ENCODE assay signal across 9 mouse cellular contexts in genomic region chr4:83307686-83308469, GRCm38 (mm10). TPM values are rescaled to one million over a fixed set of nuclear protein-coding genes. Genes with fewer than 3 reads are reported as not detected.
DNase-seq lines count a peak whose midpoint lies in the region; TF ChIP-seq lines count a peak whose summit lies in the region.
"Had no signal": no experiment of that assay in that cellular context is flagged by ENCODE, and none has a peak within 500 bp of the region (broad histone marks: within the 10 kb centered on the region; RNA-seq: fewer than 3 reads in every experiment).

No protein-coding gene starts in this region.

- no peak overlapping the region for H3K27ac ChIP-seq in cerebellum, adult 2 months (ENCODE audit: insufficient read depth, low read length)
- H3K27ac ChIP-seq: hindbrain, embryonic 12.5 days had no signal

- no peak for TF ChIP-seq CTCF in cerebellum, adult 2 months (IDR thresholded peaks at IDR 0.05; ENCODE audit: borderline replicate concordance, insufficient read depth, low read depth, low read length)

- DNase-seq in cerebellum, postnatal 10 days: peak; percentile 32 to 35
- DNase-seq in cerebellum, adult 2 months: no peak
- peak; percentile 50 for DNase-seq in gastrocnemius, postnatal 10 days
- peak; percentile 55 to 56 for DNase-seq in kidney, adult 8-10 months
- DNase-seq in lung, postnatal 10 days: peak; percentile 80
- no peak for DNase-seq in spleen, adult 18-20 months
- DNase-seq in retina, postnatal 1 day: no peak
- no peak for DNase-seq in frontal cortex, postnatal 14 days (ENCODE audit: low spot score in 2 of 2)

- TF ChIP-seq POLR2A in cerebellum, adult 2 months (IDR thresholded peaks at IDR 0.05; ENCODE audit: borderline replicate concordance, insufficient read depth, low read length): no peak

- no peaks in the 10 kb centered on the region for H3K27me3 ChIP-seq in cerebellum, adult 2 months (ENCODE audit: control insufficient read depth, insufficient read depth, low read length)
- H3K27me3 ChIP-seq: hindbrain, embryonic 12.5 days had no signal

- no peaks in the 10 kb centered on the region for H3K4me1 ChIP-seq in cerebellum, adult 2 months (ENCODE audit: control insufficient read depth, insufficient read depth, low read length)
- H3K4me1 ChIP-seq: hindbrain, embryonic 12.5 days had no signal

- WGBS in cerebellum, adult 2 months: 89% methylated on average over 12 of the region's 12 CpGs

- no peak overlapping the region for H3K4me3 ChIP-seq in cerebellum, adult 2 months (replicated peaks; ENCODE audit: insufficient read depth, low read depth, low read length)
- H3K4me3 ChIP-seq: hindbrain, embryonic 12.5 days had no signal

RNA-seq across cellular contexts. Expression of gene Ttc39b, which starts 16.2 kb away (rescaled TPM):
- 23.7 and 24.3 TPM in 2 replicates for polyA plus RNA-seq in cerebellum, adult 2 months (2012; rRNA removed)
- 10 to 100 TPM in 1 of 2 experiments, 1 to 10 TPM in 1; 7.3 to 10.5 TPM for total RNA-seq in gastrocnemius, postnatal 10 days (2021)

Comparison
In these comparisons a context has a peak if more than half of its experiments do, and no peak if none do; other contexts are left out.
1. DNase-seq: peak in cerebellum, postnatal 10 days (2 of 2), gastrocnemius, postnatal 10 days (single experiment), kidney, adult 8-10 months (2 of 2) and lung, postnatal 10 days (single experiment); none in cerebellum, adult 2 months (0 of 2), spleen, adult 18-20 months (0 of 2), retina, postnatal 1 day (single experiment) and frontal cortex, postnatal 14 days (0 of 2).